Mouse (Mus musculus) 416B (cell line): ENCODE data around the gene Tnni2.
"Not testable (repeated sequence)": the region's sequence is repeated elsewhere in the genome, so short reads cannot be mapped to it uniquely, and the experiment has no call there.

ENCODE experiments used
- DNase-seq: peaks from one replicate; pipeline ENCODE4 v3.0.0; 2011; ENCODE audit warnings: low read depth

Tnni2 gene

GRCm38 (mm10) chr7:142441585-142441984 lies at the start of gene Tnni2:
Tnni2 (plus strand) TSS chr7:142441808.
- no peak for DNase-seq

- peak; percentile 96 for DNase-seq
These were observed 48.4 kb upstream of the Tnni2 start for GRCm38 (mm10) chr7:142393191-142393590.

GRCm38 (mm10) chr7:142394261-142395190 lies 47.1 kb upstream of the Tnni2 start:
- peak; percentile 78 for DNase-seq

GRCm38 (mm10) chr7:142395472-142395871 lies 46.1 kb upstream of the Tnni2 start:
- no peak for DNase-seq

GRCm38 (mm10) chr7:142396611-142397010 lies 45.0 kb upstream of the Tnni2 start:
- DNase-seq = peak; percentile 45

- peak; percentile 94 for DNase-seq
These were observed 43.6 kb upstream of the Tnni2 start for GRCm38 (mm10) chr7:142398052-142398451.

GRCm38 (mm10) chr7:142399250-142399649 lies 42.4 kb upstream of the Tnni2 start:
- DNase-seq = peak; percentile 94

GRCm38 (mm10) chr7:142400112-142400749 lies 41.4 kb upstream of the Tnni2 start:
- DNase-seq = no peak

GRCm38 (mm10) chr7:142400750-142401142 lies 40.9 kb upstream of the Tnni2 start:
- no peak for DNase-seq

GRCm38 (mm10) chr7:142403591-142403990 lies 38.0 kb upstream of the Tnni2 start:
- peak; percentile 81 for DNase-seq

GRCm38 (mm10) chr7:142405134-142405533 lies 36.5 kb upstream of the Tnni2 start:
- DNase-seq = not testable (repeated sequence)

GRCm38 (mm10) chr7:142407935-142408334 lies 33.7 kb upstream of the Tnni2 start:
- peak; percentile 71 for DNase-seq

GRCm38 (mm10) chr7:142408686-142409085 lies 32.9 kb upstream of the Tnni2 start:
- DNase-seq = no peak

- DNase-seq = no peak
These were observed 32.0 kb upstream of the Tnni2 start for GRCm38 (mm10) chr7:142409603-142410002.

GRCm38 (mm10) chr7:142413285-142413684 lies 28.3 kb upstream of the Tnni2 start:
- no peak for DNase-seq

- no peak for DNase-seq
These were observed 26.3 kb upstream of the Tnni2 start for GRCm38 (mm10) chr7:142415314-142415713.

- DNase-seq = no peak
These were observed 25.4 kb upstream of the Tnni2 start for GRCm38 (mm10) chr7:142416225-142416624.

- DNase-seq = no peak
These were observed 23.6 kb upstream of the Tnni2 start for GRCm38 (mm10) chr7:142418027-142418426.

GRCm38 (mm10) chr7:142418679-142419078 lies 22.9 kb upstream of the Tnni2 start:
- no peak for DNase-seq

- peak; percentile 73 for DNase-seq
These were observed 21.7 kb upstream of the Tnni2 start for GRCm38 (mm10) chr7:142419887-142420286.

GRCm38 (mm10) chr7:142421826-142422225 lies 19.8 kb upstream of the Tnni2 start:
- no peak for DNase-seq

- DNase-seq = peak; percentile 18
These were observed 15.9 kb upstream of the Tnni2 start for GRCm38 (mm10) chr7:142425641-142426213.

- DNase-seq = peak; percentile 52
These were observed 13.4 kb upstream of the Tnni2 start for GRCm38 (mm10) chr7:142428213-142428612.
